Mouse (Mus musculus): ENCODE results near the gene Tagln. TPM values are rescaled to one million over a fixed set of nuclear protein-coding genes. Genes with fewer than 3 reads are reported as not detected.

Gene Tagln
- polyA plus RNA-seq, 1 experiment = 22.2 TPM

DNA sequence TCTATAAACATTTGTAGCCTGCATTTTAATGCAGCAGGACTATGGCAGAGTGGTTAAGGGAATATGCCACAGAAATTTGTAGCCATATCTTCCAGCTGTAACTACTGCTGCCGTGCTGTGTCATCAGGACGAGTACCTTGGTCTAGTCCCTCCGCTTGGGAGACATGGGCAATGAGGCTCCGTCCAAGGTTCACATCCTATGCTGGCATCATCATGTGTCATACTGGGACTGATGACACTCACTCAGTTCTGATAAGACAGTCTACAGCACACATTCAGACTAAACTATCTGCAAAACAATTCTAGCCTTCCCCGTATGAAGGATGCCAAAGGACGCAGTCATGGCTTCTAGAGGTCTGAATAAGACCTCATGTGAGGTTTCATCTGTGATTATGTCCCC, 27.7 kb upstream of the Tagln start:
- Histone ChIP-seq H3K4me1 (ENCODE audit: control insufficient read depth, insufficient read depth, low read length) (no peaks in the 10 kb centered on the region; the same call in 1 of the 2 replicates), H3K27ac (ENCODE audit: control insufficient read depth, insufficient read depth, low read depth, low read length, poor library complexity) (no peak overlapping the region), H3K4me3 (replicated peaks; ENCODE audit: control insufficient read depth, low read depth, low read length) (no peak overlapping the region)
- no peak for TF ChIP-seq CTCF (IDR thresholded peaks at IDR 0.05; ENCODE audit: control insufficient read depth, insufficient read depth, low read length)
- no peak for TF ChIP-seq POLR2A (IDR thresholded peaks at IDR 0.05; ENCODE audit: borderline replicate concordance, control insufficient read depth, low read depth, low read length)
- 88% methylated on average over 6 of the region's 6 CpGs for WGBS

DNA sequence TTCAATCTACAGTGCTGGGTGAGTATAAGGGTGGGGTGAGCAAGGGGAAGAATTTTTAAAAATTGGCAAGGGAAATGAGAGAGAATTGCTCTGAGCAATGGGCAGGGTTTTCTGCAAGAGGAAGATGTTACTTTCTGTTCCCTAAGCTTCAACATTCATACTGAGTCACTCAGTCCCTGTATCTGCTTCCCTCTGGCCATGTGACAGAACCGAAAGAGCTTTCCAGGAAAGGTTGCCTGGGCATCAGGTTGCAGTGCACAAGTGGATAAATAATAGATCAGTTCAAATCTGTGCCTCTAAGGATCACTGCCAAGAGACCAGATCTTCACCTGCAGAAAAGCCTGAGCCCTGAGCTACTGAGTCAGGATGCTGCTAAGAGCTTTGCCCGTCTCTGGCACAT, 26.0 kb upstream of the Tagln start:
- TF ChIP-seq POLR2A (IDR thresholded peaks at IDR 0.05; ENCODE audit: borderline replicate concordance, control insufficient read depth, low read depth, low read length) (no peak), CTCF (IDR thresholded peaks at IDR 0.05; ENCODE audit: control insufficient read depth, insufficient read depth, low read length) (no peak)
- Histone ChIP-seq H3K4me1 (ENCODE audit: control insufficient read depth, insufficient read depth, low read length) (no peaks in the 10 kb centered on the region; the same call in 1 of the 2 replicates), H3K4me3 (replicated peaks; ENCODE audit: control insufficient read depth, low read depth, low read length) (no peak overlapping the region), H3K27ac (ENCODE audit: control insufficient read depth, insufficient read depth, low read depth, low read length, poor library complexity) (no peak overlapping the region)
- WGBS = 52% methylated on average over 2 of the region's 2 CpGs

DNA sequence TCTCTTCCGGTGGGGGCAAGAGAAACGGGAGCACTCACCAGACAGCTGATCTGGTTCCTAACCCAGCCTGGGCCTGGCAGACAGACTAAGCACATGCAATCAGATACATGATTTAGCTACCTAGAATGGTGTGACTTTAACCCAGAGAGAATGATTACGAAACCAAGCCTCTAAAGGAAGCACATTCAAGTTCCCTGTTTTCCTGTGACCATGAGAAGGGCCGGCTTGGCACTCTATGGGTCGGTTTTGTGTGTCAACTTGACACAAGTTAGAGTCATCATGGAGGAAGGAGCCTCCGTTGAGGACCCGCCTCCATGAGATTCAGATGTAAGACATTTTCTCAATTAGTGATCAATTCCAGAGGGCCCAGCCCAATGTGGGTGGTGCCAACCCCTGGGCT, 23.8 kb upstream of the Tagln start:
- TF ChIP-seq CTCF (IDR thresholded peaks at IDR 0.05; ENCODE audit: control insufficient read depth, insufficient read depth, low read length) (no peak), POLR2A (IDR thresholded peaks at IDR 0.05; ENCODE audit: borderline replicate concordance, control insufficient read depth, low read depth, low read length) (no peak)
- Histone ChIP-seq H3K27ac (ENCODE audit: control insufficient read depth, insufficient read depth, low read depth, low read length, poor library complexity) (peak overlapping the region; percentile 59), H3K4me1 (ENCODE audit: control insufficient read depth, insufficient read depth, low read length) (no peaks in the 10 kb centered on the region; the same call in 1 of the 2 replicates), H3K4me3 (replicated peaks; ENCODE audit: control insufficient read depth, low read depth, low read length) (no peak overlapping the region)
- WGBS = 23% methylated on average over 7 of the region's 7 CpGs

DNA sequence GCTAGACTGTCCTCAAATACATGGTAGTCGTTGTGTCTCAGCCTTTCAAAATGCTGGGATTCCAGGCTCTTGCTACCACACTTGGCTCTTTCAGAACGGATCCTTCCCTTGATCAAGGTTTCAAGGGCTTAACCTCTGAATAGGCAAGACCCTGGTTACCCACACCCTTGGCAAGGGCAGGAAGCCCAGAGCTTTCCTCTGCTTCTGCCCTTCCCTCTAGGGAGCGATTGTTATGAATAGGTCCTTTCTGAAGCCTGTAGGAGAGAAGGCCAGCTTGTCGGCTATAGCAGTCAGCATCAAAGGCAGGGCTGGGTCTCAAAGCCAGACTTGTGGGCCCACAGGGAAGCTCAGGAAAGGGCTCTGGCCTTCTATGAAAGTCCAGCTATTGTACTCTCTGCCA, 23.0 kb upstream of the Tagln start:
- no peak overlapping the region for H3K4me3 ChIP-seq (replicated peaks; ENCODE audit: control insufficient read depth, low read depth, low read length)
- 74% methylated on average over 4 of the region's 4 CpGs for WGBS
- no peak overlapping the region for H3K27ac ChIP-seq (ENCODE audit: control insufficient read depth, insufficient read depth, low read depth, low read length, poor library complexity)
- TF ChIP-seq POLR2A (IDR thresholded peaks at IDR 0.05; ENCODE audit: borderline replicate concordance, control insufficient read depth, low read depth, low read length) = no peak
- TF ChIP-seq CTCF (IDR thresholded peaks at IDR 0.05; ENCODE audit: control insufficient read depth, insufficient read depth, low read length) = no peak
- no peaks in the 10 kb centered on the region; the same call in 1 of the 2 replicates for H3K4me1 ChIP-seq (ENCODE audit: control insufficient read depth, insufficient read depth, low read length)

DNA sequence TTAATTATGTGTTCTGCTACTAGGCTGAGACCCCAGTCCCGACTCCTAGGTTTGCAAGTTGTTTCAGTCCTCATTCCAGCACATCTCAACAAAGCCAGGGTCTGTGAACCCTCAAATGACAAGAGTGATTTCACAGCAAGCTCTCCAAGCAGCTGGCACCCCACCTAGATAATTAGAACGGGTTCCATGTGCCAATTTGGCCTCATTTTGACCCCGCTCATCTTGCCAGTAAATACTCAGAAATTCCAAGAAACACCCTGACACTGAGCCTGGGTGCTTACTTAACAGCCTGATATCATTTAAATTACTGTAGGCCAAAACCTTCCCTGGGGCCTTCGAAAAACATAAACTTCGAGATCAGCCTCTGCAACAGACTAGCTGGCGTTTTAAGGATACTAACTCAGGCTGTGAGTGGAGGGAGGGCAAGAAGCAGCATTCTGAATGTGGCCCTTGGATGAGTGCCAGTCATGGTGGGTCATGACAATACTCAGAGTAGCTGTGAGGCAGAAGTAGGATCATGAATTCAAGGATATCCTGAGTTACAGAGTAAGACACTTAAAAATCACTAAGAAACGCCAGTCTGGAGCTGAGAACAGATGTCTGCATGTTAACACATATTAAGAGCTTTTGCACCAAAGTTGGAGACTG, 22.3 kb upstream of the Tagln start:
- Histone ChIP-seq H3K4me1 (ENCODE audit: control insufficient read depth, insufficient read depth, low read length) (peaks cover 3% of the 10 kb centered on the region), H3K27ac (ENCODE audit: control insufficient read depth, insufficient read depth, low read depth, low read length, poor library complexity) (no peak overlapping the region), H3K4me3 (replicated peaks; ENCODE audit: control insufficient read depth, low read depth, low read length) (no peak overlapping the region)
- TF ChIP-seq CTCF (IDR thresholded peaks at IDR 0.05; ENCODE audit: control insufficient read depth, insufficient read depth, low read length) (no peak), POLR2A (IDR thresholded peaks at IDR 0.05; ENCODE audit: borderline replicate concordance, control insufficient read depth, low read depth, low read length) (no peak)
- 77% methylated on average over 7 of the region's 7 CpGs for WGBS

DNA sequence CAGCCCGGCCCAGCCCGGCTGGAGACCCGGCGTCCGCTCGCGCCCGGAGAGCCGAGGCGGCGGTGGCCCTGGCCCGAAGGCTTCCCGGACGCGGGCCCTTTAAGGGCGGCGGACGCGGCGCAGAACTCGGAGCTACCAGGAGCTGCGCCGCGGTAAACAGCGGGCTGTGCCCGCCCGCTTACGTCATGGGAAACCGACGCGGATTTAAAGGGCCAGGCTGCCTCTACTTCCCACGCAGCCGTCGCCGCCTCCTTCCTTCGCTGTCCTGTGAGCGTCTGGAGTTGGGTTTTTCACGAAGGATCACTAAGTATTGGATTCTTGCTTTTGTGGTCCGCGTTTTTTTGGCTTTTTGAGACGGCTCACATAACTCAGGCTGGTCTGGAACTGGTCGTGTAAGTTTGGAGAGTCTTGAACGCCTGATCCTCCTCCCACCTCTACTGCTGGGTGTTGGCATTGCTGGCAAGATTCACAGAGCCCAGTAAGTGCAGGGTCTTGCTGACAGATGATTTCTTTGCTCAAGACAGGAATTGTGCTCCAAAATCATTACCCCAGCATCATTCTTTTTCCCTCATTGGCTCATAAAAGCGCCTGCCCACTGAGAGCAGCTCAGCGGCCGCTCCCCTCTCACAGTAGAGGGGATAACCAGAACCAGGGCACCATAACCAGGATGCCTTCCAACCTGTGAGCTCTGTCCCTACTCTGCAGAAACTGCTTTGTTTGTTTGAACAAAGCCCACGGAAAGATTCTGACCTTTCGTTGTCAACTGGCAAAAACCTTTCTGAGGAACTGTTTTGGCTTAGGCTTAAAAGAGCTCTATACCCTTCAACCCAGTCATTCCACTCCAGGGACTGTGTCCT, 19.5 kb upstream of the Tagln start, which contains the start of gene Sidt2:
TSS of gene Sidt2 (minus strand) at position 152 of the 857 bp plus-strand sequence.
- WGBS = 2% methylated on average over 48 of the region's 48 CpGs
- TF ChIP-seq CTCF (IDR thresholded peaks at IDR 0.05; ENCODE audit: control insufficient read depth, insufficient read depth, low read length) (no peak), POLR2A (IDR thresholded peaks at IDR 0.05; ENCODE audit: borderline replicate concordance, control insufficient read depth, low read depth, low read length) (peak; percentile 52; the same call in 1 of the 2 replicates)
- H3K4me1 ChIP-seq (ENCODE audit: control insufficient read depth, insufficient read depth, low read length) = peaks cover 4% of the 10 kb centered on the region
- peak within 1 kb of the TSS; percentile 97 for H3K27ac ChIP-seq (ENCODE audit: control insufficient read depth, insufficient read depth, low read depth, low read length, poor library complexity)
- H3K4me3 ChIP-seq (replicated peaks; ENCODE audit: control insufficient read depth, low read depth, low read length) = peak within 1 kb of the TSS; percentile 82

DNA sequence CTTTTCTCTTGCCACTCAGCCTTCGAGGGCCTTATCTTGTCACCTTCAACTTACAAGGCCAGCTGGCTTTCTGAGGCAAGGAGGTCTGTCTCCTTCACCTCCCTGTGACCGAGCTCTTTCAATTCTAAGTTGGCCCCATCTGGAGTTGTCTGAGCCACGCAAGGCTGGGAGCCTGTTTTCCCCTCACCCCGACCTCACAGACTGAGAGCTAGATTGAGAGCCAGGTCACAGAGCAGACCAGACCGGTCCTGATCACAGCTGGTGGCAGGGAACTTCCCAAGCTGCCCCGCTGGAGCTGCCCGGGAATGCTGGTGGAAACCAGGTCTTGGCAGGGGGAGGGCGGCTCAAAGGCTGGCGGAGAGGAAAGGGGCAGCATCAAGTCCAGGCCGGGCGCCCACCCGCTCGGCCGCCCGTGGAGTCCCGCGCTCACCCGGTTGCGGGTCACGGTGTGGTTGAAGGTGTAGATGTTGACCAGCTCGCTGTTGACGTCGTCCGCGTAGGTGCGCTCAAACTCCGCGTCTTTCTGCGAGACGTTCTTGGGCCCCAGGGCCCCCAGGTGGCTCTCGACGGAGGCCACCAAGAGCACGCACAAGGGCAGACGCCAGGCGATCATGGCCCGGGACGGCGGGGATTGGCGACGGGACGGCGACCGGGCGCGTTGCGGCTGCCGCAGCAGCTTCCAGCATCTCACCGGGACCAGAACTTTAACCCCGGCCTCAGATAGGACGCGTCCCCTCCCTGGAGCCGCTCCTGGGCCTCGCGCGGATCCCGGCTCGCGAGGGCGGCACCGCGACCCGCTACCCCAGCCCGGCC, 18.6 kb upstream of the Tagln start:
- Histone ChIP-seq H3K4me3 (replicated peaks; ENCODE audit: control insufficient read depth, low read depth, low read length) (peak overlapping the region; percentile 82), H3K27ac (ENCODE audit: control insufficient read depth, insufficient read depth, low read depth, low read length, poor library complexity) (peak overlapping the region; percentile 97), H3K4me1 (ENCODE audit: control insufficient read depth, insufficient read depth, low read length) (peaks cover 4% of the 10 kb centered on the region)
- 1% methylated on average over 63 of the region's 63 CpGs for WGBS
- TF ChIP-seq POLR2A (IDR thresholded peaks at IDR 0.05; ENCODE audit: borderline replicate concordance, control insufficient read depth, low read depth, low read length) (peak; percentile 56; the same call in 1 of the 2 replicates), CTCF (IDR thresholded peaks at IDR 0.05; ENCODE audit: control insufficient read depth, insufficient read depth, low read length) (peak; percentile 11; the same call in 1 of the 2 replicates)

Measured in bone marrow, adult 2 months (tissue).